Mouse (Mus musculus) urinary bladder, postnatal 14 days (tissue): ENCODE data around the gene Atp6v0a1.

Experiments
- DNase-seq: peaks from one replicate; pipeline ENCODE4 v3.0.0; 2021; ENCODE audit warnings: low spot score

Gene Atp6v0a1

GRCm38 (mm10) chr11:101029320-101029719, 20.1 kb downstream of the Atp6v0a1 start:
- no peak for DNase-seq

GRCm38 (mm10) chr11:101030136-101030807, 21.0 kb downstream of the Atp6v0a1 start:
- no peak for DNase-seq

GRCm38 (mm10) chr11:101030808-101031156, 21.5 kb downstream of the Atp6v0a1 start:
- no peak for DNase-seq

GRCm38 (mm10) chr11:101031470-101031869, 22.2 kb downstream of the Atp6v0a1 start:
- no peak for DNase-seq

- DNase-seq, result no peak
Observed at GRCm38 (mm10) chr11:101033856-101034500, 24.7 kb downstream of the Atp6v0a1 start.

- no peak for DNase-seq
Observed at GRCm38 (mm10) chr11:101034614-101035327, 25.5 kb downstream of the Atp6v0a1 start.

- DNase-seq, result no peak
Observed at GRCm38 (mm10) chr11:101035328-101035695, 26.1 kb downstream of the Atp6v0a1 start.

GRCm38 (mm10) chr11:101037795-101038194, 28.5 kb downstream of the Atp6v0a1 start:
- no peak for DNase-seq

GRCm38 (mm10) chr11:101045826-101046225, 36.6 kb downstream of the Atp6v0a1 start:
- no peak for DNase-seq

GRCm38 (mm10) chr11:101046440-101046839, 37.2 kb downstream of the Atp6v0a1 start:
- DNase-seq, result no peak

GRCm38 (mm10) chr11:101047502-101047901, 38.2 kb downstream of the Atp6v0a1 start:
- no peak for DNase-seq

GRCm38 (mm10) chr11:101050359-101050758, 41.1 kb downstream of the Atp6v0a1 start:
- DNase-seq, result no peak

GRCm38 (mm10) chr11:101051051-101051493, 41.8 kb downstream of the Atp6v0a1 start:
- no peak for DNase-seq

- no peak for DNase-seq
Observed at GRCm38 (mm10) chr11:101051617-101052016, 42.4 kb downstream of the Atp6v0a1 start.

- DNase-seq, result peak; percentile 86
Observed at GRCm38 (mm10) chr11:101052751-101053473, 43.7 kb downstream of the Atp6v0a1 start.

GRCm38 (mm10) chr11:101053974-101054373, 44.7 kb downstream of the Atp6v0a1 start:
- DNase-seq, result no peak

GRCm38 (mm10) chr11:101055418-101055817, 46.2 kb downstream of the Atp6v0a1 start:
- peak; percentile 41 for DNase-seq

GRCm38 (mm10) chr11:101056885-101057284, 47.6 kb downstream of the Atp6v0a1 start:
- peak; percentile 83 for DNase-seq

- peak; percentile 94 for DNase-seq
Observed at GRCm38 (mm10) chr11:101057860-101058259, 48.6 kb downstream of the Atp6v0a1 start.

GRCm38 (mm10) chr11:101058726-101059125, 49.5 kb downstream of the Atp6v0a1 start:
- no peak for DNase-seq

GRCm38 (mm10) chr11:101059473-101059872, 50.2 kb downstream of the Atp6v0a1 start:
- DNase-seq, result no peak

- DNase-seq, result peak; percentile 80
Observed at GRCm38 (mm10) chr11:101060126-101060525, 50.9 kb downstream of the Atp6v0a1 start.
